Mouse (Mus musculus) limb, embryonic 14.5 days (tissue): ENCODE measurements around the gene Rab31. TPM values are rescaled to one million over a fixed set of nuclear protein-coding genes. Genes with fewer than 3 reads are reported as not detected.

ENCODE experiments used
- ATAC-seq: fragments of 200-750 bp; cut with Nextera tagmentation; 2 replicates; pipeline ENCODE4 v1.8.0; 2017; ENCODE audit warnings: low read depth, moderate number of reproducible peaks, moderate TSS enrichment; ENCODE audit not compliant: low FRiP score
- DNase-seq: peaks from one replicate; pipeline ENCODE4 v3.0.0-alpha.2; 2015; ENCODE audit warnings: low spot score
- H3K27ac ChIP-seq: fragments of 300-500 bp; sonication (generic); replicated peaks from 2 replicates; pipeline ENCODE4 v1.5.1; 2014; ENCODE audit warnings: low read depth, mild to moderate bottlenecking, low read length, moderate library complexity, mixed read lengths
- H3K27me3 ChIP-seq: fragments of 300-500 bp; sonication (generic); 2 replicates; pipeline ENCODE4 v1.6.1; 2014; ENCODE audit warnings: low read length, mixed read lengths; ENCODE audit not compliant: control insufficient read depth, insufficient read depth
- H3K36me3 ChIP-seq: fragments of 300-500 bp; sonication (generic); 2 replicates; pipeline ENCODE4 v1.6.1; 2014; ENCODE audit warnings: mild to moderate bottlenecking, low read length, moderate library complexity, mixed read lengths; ENCODE audit not compliant: control insufficient read depth, insufficient read depth
- H3K4me1 ChIP-seq: fragments of 300-500 bp; sonication (generic); 2 replicates; pipeline ENCODE4 v1.6.1; 2014; ENCODE audit warnings: antibody characterized with exemption, low read length, mixed read lengths; ENCODE audit not compliant: control insufficient read depth, insufficient read depth
- H3K4me2 ChIP-seq: fragments of 300-500 bp; sonication (generic); replicated peaks from 2 replicates; pipeline ENCODE4 v1.6.1; 2014; ENCODE audit warnings: low read depth, mild to moderate bottlenecking, low read length, moderate library complexity; ENCODE audit not compliant: severe bottlenecking
- H3K4me3 ChIP-seq: fragments of 300-500 bp; sonication (generic); replicated peaks from 2 replicates; pipeline ENCODE4 v1.5.1; 2014; ENCODE audit warnings: low read length
- H3K9ac ChIP-seq: fragments of 300-500 bp; sonication (generic); 2 replicates; pipeline ENCODE4 v1.6.1; 2014; ENCODE audit warnings: mild to moderate bottlenecking, low read depth, low read length, moderate library complexity; ENCODE audit not compliant: severe bottlenecking
- H3K9me3 ChIP-seq: fragments of 300-500 bp; sonication (generic); 2 replicates; pipeline ENCODE4 v1.6.1; 2016; ENCODE audit warnings: low read length; ENCODE audit not compliant: control insufficient read depth
- POLR2A ChIP-seq: fragments of 200-500 bp; IDR thresholded peaks from 2 replicates; pipeline ENCODE4 v1.8.0; 2012; ENCODE audit warnings: inconsistent platforms, mild to moderate bottlenecking, moderate library complexity, borderline replicate concordance; ENCODE audit not compliant: insufficient read depth, insufficient read length; ENCODE audit errors: extremely low read depth
- whole genome bisulfite sequencing: fragments of 180-500 bp; shearing (Covaris S2); extraction: QIAGEN DNeasy Blood & Tissue Kit; methylation state at CpG from one replicate; pipeline ENCODE4 v1.1.7; 2014; 5-methylcytosine and 5-hydroxymethylcytosine counted together
- polyA plus RNA-seq, 2 experiments: library from polyadenylated mRNA; depleted of rRNA in 1 of 2; stranded (reverse) in 1 of 2; unstranded in 1 of 2; fragments of >200 nt; fragmentation: Nextera tagmentation in 1 of 2; extraction: Ambion mirVana in 1 of 2; gene quantifications; 2 replicates each; pipeline versions ENCODE4 v1.2.1 to v1.2.3; 2012 to 2014

Gene Rab31
- polyA plus RNA-seq, 2 experiments: 36.3 to 67.8 TPM

DNA sequence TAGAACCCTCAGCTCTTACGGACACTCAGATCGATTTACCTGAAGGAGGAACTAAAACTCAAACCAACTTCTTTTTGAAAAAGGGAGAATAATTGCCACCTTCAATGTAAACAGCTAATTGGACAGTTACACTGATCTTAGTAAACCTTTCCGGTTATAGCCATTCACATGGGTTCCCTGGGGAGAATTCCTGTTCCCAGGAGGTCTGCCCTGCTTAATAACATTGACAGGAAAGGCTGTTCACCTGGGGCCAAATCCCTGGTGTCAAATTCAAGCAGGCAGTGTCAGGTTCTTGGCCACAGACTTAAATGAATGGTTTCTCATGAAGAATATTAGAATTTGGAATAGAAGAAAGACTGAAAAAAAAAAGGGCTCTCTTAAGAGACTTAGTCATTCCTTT lies 96.6 kb downstream of the Rab31 start:
- no peak for DNase-seq
- H3K9ac ChIP-seq: no peak overlapping the region
- TF ChIP-seq POLR2A: no peak
- H3K36me3 ChIP-seq: no peaks in the 10 kb centered on the region
- H3K4me2 ChIP-seq: no peak overlapping the region
- H3K4me3 ChIP-seq: no peak overlapping the region
- H3K9me3 ChIP-seq: no peaks in the 10 kb centered on the region
- ATAC-seq: no peak
- H3K4me1 ChIP-seq: peaks cover 9% of the 10 kb centered on the region
- 66% methylated on average over 3 of the region's 3 CpGs for WGBS
- no peaks in the 10 kb centered on the region for H3K27me3 ChIP-seq
- no peak overlapping the region for H3K27ac ChIP-seq

DNA sequence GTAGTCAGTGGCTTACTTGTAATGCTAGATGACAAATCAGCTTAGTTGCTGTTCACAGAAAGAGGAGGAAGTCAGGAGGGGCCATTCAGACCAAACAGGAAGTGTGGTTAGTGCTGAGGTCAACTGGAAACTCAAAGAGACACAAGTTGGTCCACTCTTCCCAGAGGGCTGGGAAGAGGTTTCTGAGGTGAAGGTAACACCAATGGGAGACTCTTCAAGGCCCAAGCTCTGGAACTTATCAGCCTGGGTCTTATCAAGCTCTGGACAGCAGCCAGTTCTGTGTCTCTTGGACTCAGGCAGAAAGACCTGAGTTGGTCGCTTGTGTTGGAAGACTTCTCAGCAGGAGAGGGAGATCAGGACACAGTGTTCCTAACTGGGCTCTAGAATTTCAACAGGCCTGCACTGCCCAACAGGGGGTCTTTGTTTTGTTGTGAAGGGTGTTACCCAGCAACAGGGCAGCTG lies 97.8 kb downstream of the Rab31 start:
- WGBS: 67% methylated on average over 1 of the region's 1 CpGs
- no peak for DNase-seq

DNA sequence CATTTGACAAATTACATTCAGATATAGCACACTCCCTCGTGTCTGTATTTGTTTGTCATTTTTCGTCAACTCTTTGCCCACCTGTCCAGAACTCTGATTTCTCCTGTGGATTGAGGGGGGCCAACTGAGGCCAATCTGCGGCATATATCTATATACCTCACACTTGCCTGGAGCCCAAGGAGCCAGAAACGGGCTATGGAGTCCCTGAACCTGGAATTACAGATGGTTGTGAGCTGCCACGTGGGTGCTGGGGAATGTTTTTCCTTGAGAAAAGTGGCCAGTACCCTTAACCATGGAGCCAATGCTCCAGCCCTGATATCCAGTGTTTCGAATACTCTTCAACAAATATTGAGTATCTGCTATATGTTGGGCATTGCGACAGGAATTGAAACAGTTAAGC lies 99.6 kb downstream of the Rab31 start:
- WGBS: 95% methylated on average over 7 of the region's 7 CpGs
- DNase-seq: no peak
- Histone ChIP-seq H3K36me3 (no peaks in the 10 kb centered on the region), H3K4me3 (no peak overlapping the region), H3K27me3 (no peaks in the 10 kb centered on the region), H3K9ac (no peak overlapping the region), H3K4me1 (no peaks in the 10 kb centered on the region), H3K27ac (no peak overlapping the region), H3K4me2 (no peak overlapping the region), H3K9me3 (no peaks in the 10 kb centered on the region)
- TF ChIP-seq POLR2A: no peak
- no peak for ATAC-seq

More for the DNA sequence above, 97.8 kb downstream of the Rab31 start:
- H3K9ac ChIP-seq: no peak overlapping the region
- no peak overlapping the region for H3K27ac ChIP-seq
- H3K4me3 ChIP-seq: no peak overlapping the region
- H3K4me2 ChIP-seq: no peak overlapping the region
- TF ChIP-seq POLR2A: no peak
- H3K27me3 ChIP-seq: no peaks in the 10 kb centered on the region
- ATAC-seq: no peak
- peaks cover 4% of the 10 kb centered on the region for H3K4me1 ChIP-seq
- no peaks in the 10 kb centered on the region for H3K36me3 ChIP-seq
- H3K9me3 ChIP-seq: no peaks in the 10 kb centered on the region

- Histone ChIP-seq H3K4me3 (no peak overlapping the region), H3K4me1 (no peaks in the 10 kb centered on the region), H3K27me3 (no peaks in the 10 kb centered on the region), H3K9ac (no peak overlapping the region), H3K36me3 (no peaks in the 10 kb centered on the region; the same call in 1 of the 2 replicates), H3K9me3 (no peaks in the 10 kb centered on the region), H3K4me2 (no peak overlapping the region), H3K27ac (no peak overlapping the region)
- WGBS: 83% methylated on average over 4 of the region's 4 CpGs
- no peak for DNase-seq
- TF ChIP-seq POLR2A: no peak
- ATAC-seq: no peak
Observed at GRCm38 (mm10) chr17:65669061-65669460, 103.5 kb downstream of the Rab31 start.

- DNase-seq: no peak
- TF ChIP-seq POLR2A: no peak
- Histone ChIP-seq H3K27me3 (no peaks in the 10 kb centered on the region), H3K27ac (no peak overlapping the region), H3K9ac (no peak overlapping the region), H3K9me3 (no peaks in the 10 kb centered on the region), H3K4me3 (no peak overlapping the region), H3K4me2 (no peak overlapping the region), H3K36me3 (no peaks in the 10 kb centered on the region; the same call in 1 of the 2 replicates), H3K4me1 (no peaks in the 10 kb centered on the region)
- no peak for ATAC-seq
- 87% methylated on average over 14 of the region's 14 CpGs for WGBS
Observed at GRCm38 (mm10) chr17:65667792-65668191, 104.8 kb downstream of the Rab31 start.
